Mouse (Mus musculus): Measurements from ENCODE around the gene Cpvl.

GRCm38 (mm10) chr6:53912112-53912782 lies 66.2 kb downstream of the Cpvl start:
- TF ChIP-seq CTCF (IDR thresholded peaks at IDR 0.05; ENCODE audit: insufficient read depth, low read depth, low read length) (no peak), POLR2A (IDR thresholded peaks at IDR 0.05; ENCODE audit: insufficient read depth, low read depth, low read length) (no peak)

Measured in olfactory bulb, adult 2 months (tissue).